Mouse (Mus musculus): ENCODE data around the gene Cwc22. TPM values are rescaled to one million over a fixed set of nuclear protein-coding genes. Genes with fewer than 3 reads are reported as not detected.

Gene Cwc22
- polyA plus RNA-seq, 1 experiment from 2014 or later = 35.4 TPM

- H3K4me1 ChIP-seq = no peaks in the 10 kb centered on the region
- H3K27me3 ChIP-seq = no peaks in the 10 kb centered on the region
- H3K27ac ChIP-seq (replicated peaks) = no peak overlapping the region
- no peak for ATAC-seq (ENCODE audit: low FRiP score, low read depth)
- no peak overlapping the region for H3K9ac ChIP-seq (replicated peaks)
- WGBS = 81% methylated on average over 1 of the region's 1 CpGs
- H3K9me3 ChIP-seq = no peaks in the 10 kb centered on the region
- H3K4me3 ChIP-seq = no peak overlapping the region
- no peaks in the 10 kb centered on the region for H3K36me3 ChIP-seq
- H3K4me2 ChIP-seq (replicated peaks) = no peak overlapping the region
These were observed 107.5 kb downstream of the Cwc22 start for GRCm38 (mm10) chr2:77838688-77839087.

GRCm38 (mm10) chr2:77835781-77836180, 110.4 kb downstream of the Cwc22 start:
- WGBS = 54% methylated on average over 3 of the region's 3 CpGs
- Histone ChIP-seq H3K4me2 (replicated peaks) (no peak overlapping the region), H3K9ac (replicated peaks) (no peak overlapping the region), H3K27me3 (no peaks in the 10 kb centered on the region), H3K27ac (replicated peaks) (no peak overlapping the region), H3K4me1 (no peaks in the 10 kb centered on the region), H3K36me3 (no peaks in the 10 kb centered on the region), H3K9me3 (no peaks in the 10 kb centered on the region), H3K4me3 (no peak overlapping the region)
- no peak for ATAC-seq (ENCODE audit: low FRiP score, low read depth)

Other genes with a start within 250 kb of the Cwc22 start
- gene Zfp385b, start 126.7 kb downstream of the Cwc22 start, polyA plus RNA-seq (2016; fragmentation: Nextera tagmentation; extraction: Ambion mirVana) = 2.7 and 2.8 TPM in 2 replicates